Mouse (Mus musculus) forebrain, postnatal 0 days (tissue): ENCODE results near the gene BC005624. TPM values are rescaled to one million over a fixed set of nuclear protein-coding genes. Genes with fewer than 3 reads are reported as not detected.
"Not testable (repeated sequence)": the region's sequence is repeated elsewhere in the genome, so short reads cannot be mapped to it uniquely, and the experiment has no call there.

Experiments
- ATAC-seq: fragments of 200-750 bp; cut with Nextera tagmentation; 2 replicates; pipeline ENCODE4 v1.8.0; 2017; ENCODE audit warnings: mild to moderate bottlenecking, moderate library complexity
- DNase-seq: peaks from one replicate; pipeline ENCODE4 v3.0.0-alpha.2; 2015
- H3K27ac ChIP-seq: fragments of 300-500 bp; sonication (generic); 2 replicates; pipeline ENCODE4 v1.5.1; 2014; ENCODE audit warnings: low read depth, mild to moderate bottlenecking, antibody characterized with exemption, low read length, moderate library complexity, mixed read lengths
- H3K27me3 ChIP-seq: fragments of 300-500 bp; sonication (generic); 2 replicates; pipeline ENCODE4 v1.6.1; 2014; ENCODE audit warnings: mild to moderate bottlenecking, low read length, mixed read lengths; ENCODE audit not compliant: insufficient read depth
- H3K36me3 ChIP-seq: fragments of 300-500 bp; sonication (generic); 2 replicates; pipeline ENCODE4 v1.6.1; 2014; ENCODE audit warnings: mild to moderate bottlenecking, moderate library complexity; ENCODE audit not compliant: insufficient read depth
- H3K4me1 ChIP-seq: fragments of 300-500 bp; sonication (generic); 2 replicates; pipeline ENCODE4 v1.6.1; 2014; ENCODE audit warnings: antibody characterized with exemption; ENCODE audit not compliant: insufficient read depth
- H3K4me2 ChIP-seq: fragments of 300-500 bp; sonication (generic); 2 replicates; pipeline ENCODE4 v1.6.1; 2014; ENCODE audit warnings: low read depth, mild to moderate bottlenecking, moderate library complexity
- H3K4me3 ChIP-seq: fragments of 300-500 bp; sonication (generic); 2 replicates; pipeline ENCODE4 v1.5.1; 2014; ENCODE audit warnings: low read depth, low read length, mixed read lengths
- H3K9ac ChIP-seq: fragments of 300-500 bp; sonication (generic); 2 replicates; pipeline ENCODE4 v1.6.1; 2014; ENCODE audit warnings: mild to moderate bottlenecking
- H3K9me3 ChIP-seq: fragments of 300-500 bp; sonication (generic); 2 replicates; pipeline ENCODE4 v1.6.1; 2016; ENCODE audit warnings: low read length
- CTCF ChIP-seq: sonication (generic); IDR thresholded peaks from 2 replicates; pipeline ENCODE4 v1.5.1; 2016; ENCODE audit warnings: antibody characterized with exemption, control low read depth, low read depth
- WGBS: fragments of 180-500 bp; shearing (Covaris S2); extraction: QIAGEN DNeasy Blood & Tissue Kit; methylation state at CpG from one replicate; pipeline ENCODE4 v1.1.7; 2014; 5-methylcytosine and 5-hydroxymethylcytosine counted together
- polyA plus RNA-seq: library from polyadenylated mRNA; unstranded; fragments of >200 nt; fragmentation: Nextera tagmentation; extraction: Ambion mirVana; gene quantifications from 2 replicates; pipeline ENCODE4 v1.2.1, GENCODE M21; 2015
- total RNA-seq: library from RNA; depleted of rRNA; stranded (reverse); fragments of >200 nt; gene quantifications from 2 replicates; pipeline ENCODE4 v1.2.3, GENCODE M21; 2014

Gene BC005624
- total and polyA plus RNA-seq, 2 experiments from 2014 or later: 43.3 to 84.6 TPM

DNA sequence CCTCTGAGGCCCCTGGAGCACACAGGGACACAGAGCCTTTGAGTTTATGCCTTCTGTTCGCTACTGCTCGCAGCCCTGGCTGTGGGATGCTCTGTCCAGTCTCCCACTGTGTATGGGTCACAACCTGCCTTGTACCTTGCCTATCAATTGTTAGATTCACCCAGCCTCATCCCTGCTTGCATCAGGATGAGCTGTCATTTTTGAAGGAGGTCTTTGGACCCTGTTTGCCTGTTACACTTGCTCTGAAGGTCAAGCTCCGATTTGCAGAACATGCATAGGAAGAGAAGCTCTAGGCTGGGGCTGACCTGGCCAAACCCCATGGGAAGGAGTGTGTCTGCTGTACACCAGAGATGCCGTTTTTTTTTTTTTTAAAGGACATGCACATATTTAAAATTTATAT lies 24.5 kb downstream of the BC005624 start:
- TF ChIP-seq CTCF: no peak
- ATAC-seq (no peak), DNase-seq (no peak)
- H3K4me2 ChIP-seq: no peak overlapping the region
- no peak overlapping the region for H3K4me3 ChIP-seq
- H3K27me3 ChIP-seq: no peaks in the 10 kb centered on the region
- H3K27ac ChIP-seq: no peak overlapping the region
- no peaks in the 10 kb centered on the region for H3K9me3 ChIP-seq
- H3K36me3 ChIP-seq: peaks cover 70% of the 10 kb centered on the region
- H3K9ac ChIP-seq: no peak overlapping the region
- H3K4me1 ChIP-seq: peaks cover 14% of the 10 kb centered on the region
- 97% methylated on average over 4 of the region's 4 CpGs for WGBS

DNA sequence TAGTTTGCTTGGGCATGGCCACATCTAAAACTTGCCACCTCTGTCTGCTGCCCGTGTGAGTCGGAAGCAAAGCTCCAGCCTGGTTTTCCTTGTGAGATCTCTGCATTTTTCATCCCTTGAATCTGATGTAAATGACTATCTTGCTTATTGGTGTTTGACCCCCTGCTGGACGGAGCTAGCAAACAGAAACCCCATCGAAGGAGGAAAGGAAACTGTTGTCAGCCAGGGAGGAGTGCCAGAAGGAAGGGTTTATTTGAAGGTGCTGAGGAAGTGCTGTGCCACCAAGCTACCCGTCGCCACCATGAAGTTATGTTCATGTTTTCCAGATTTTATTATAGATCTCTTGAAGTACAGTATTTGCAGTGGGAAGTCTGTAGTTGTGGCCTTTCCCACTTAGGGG lies 27.2 kb downstream of the BC005624 start:
- DNase-seq (no peak), ATAC-seq (no peak)
- Histone ChIP-seq H3K36me3 (peaks cover 46% of the 10 kb centered on the region), H3K9me3 (no peaks in the 10 kb centered on the region), H3K4me2 (peak overlapping the region; percentile 74; the same call in 1 of the 2 replicates), H3K4me3 (no peak overlapping the region), H3K9ac (no peak overlapping the region), H3K27ac (no peak overlapping the region), H3K27me3 (no peaks in the 10 kb centered on the region), H3K4me1 (peaks cover 14% of the 10 kb centered on the region)
- TF ChIP-seq CTCF: no peak
- WGBS: 80% methylated on average over 6 of the region's 6 CpGs

DNA sequence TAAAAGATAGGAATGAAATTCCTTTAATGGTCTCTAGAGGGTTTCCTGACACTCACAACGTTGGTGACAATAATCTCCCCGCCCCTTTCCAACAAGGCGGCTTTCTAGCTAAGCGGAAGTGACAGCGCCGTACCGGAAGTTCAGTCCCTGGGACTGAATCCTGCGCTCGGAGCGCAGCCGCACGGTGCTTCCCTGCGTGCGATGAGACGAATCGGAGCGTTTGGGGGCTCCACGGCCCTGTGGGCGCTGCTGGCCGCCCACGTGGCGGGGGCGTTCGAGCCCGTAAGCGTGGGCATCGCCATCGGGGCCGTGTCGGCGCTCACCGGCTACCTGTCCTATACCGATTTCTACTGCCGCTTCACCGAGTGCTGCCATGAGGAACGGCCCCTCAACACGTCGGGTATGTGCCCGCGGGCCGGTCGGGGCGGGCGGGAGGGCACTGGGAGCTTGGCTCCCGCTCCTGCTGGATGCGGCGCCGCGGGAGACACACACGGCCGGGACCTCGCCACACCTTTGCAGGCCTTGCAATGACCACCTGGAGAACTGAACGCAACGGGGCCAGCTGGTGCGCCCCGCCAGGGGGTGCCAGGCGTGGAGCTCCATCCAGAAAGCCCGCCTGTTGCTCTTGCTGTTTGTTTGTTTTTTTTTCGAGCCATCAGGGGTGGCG lies 29.0 kb downstream of the BC005624 start, which contains the start of gene Tor1b:
Tor1b (plus strand) TSS at position 136 of the 667 bp plus-strand sequence.
- peak within 1 kb of the TSS; percentile 83 for H3K9ac ChIP-seq
- no peaks in the 10 kb centered on the region for H3K9me3 ChIP-seq
- peak; percentile 59 for TF ChIP-seq CTCF
- peaks cover 14% of the 10 kb centered on the region for H3K4me1 ChIP-seq
- WGBS: under 1% methylated on average over 57 of the region's 60 CpGs
- H3K4me2 ChIP-seq: peak within 1 kb of the TSS; percentile 74
- peak within 1 kb of the TSS; percentile 84 for H3K27ac ChIP-seq
- H3K4me3 ChIP-seq: peak within 1 kb of the TSS; percentile 86
- DNase-seq (peak; percentile 95), ATAC-seq (peak; percentile 99)
- H3K36me3 ChIP-seq: peaks cover 27% of the 10 kb centered on the region
- H3K27me3 ChIP-seq: no peaks in the 10 kb centered on the region

DNA sequence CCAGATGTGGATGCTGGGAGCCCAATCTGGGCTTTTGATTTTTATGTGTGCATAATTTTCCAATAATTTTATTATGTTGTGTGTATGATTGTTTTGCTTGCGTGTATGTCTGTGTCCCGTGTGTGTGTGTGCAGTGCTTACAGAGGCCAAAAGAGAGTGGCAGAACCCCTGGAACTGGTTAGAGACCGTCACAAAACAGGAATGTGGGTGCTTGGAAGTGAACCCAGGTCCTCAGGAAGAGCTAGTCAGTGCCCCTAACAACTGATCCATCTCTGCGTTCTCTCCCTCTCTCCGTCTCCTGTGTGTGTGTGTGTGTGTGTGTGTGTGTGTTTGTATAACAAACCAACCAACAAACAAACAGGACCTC lies 29.6 kb downstream of the BC005624 start:
- Histone ChIP-seq H3K27me3 (no peaks in the 10 kb centered on the region), H3K4me3 (peak overlapping the region; percentile 86), H3K9me3 (no peaks in the 10 kb centered on the region), H3K4me1 (peaks cover 14% of the 10 kb centered on the region), H3K36me3 (peaks cover 22% of the 10 kb centered on the region), H3K4me2 (peak overlapping the region; percentile 74), H3K9ac (peak overlapping the region; percentile 83; the same call in 1 of the 2 replicates), H3K27ac (peak overlapping the region; percentile 84)
- DNase-seq (no peak), ATAC-seq (no peak)
- no peak for TF ChIP-seq CTCF
- 29% methylated on average over 5 of the region's 5 CpGs for WGBS

DNA sequence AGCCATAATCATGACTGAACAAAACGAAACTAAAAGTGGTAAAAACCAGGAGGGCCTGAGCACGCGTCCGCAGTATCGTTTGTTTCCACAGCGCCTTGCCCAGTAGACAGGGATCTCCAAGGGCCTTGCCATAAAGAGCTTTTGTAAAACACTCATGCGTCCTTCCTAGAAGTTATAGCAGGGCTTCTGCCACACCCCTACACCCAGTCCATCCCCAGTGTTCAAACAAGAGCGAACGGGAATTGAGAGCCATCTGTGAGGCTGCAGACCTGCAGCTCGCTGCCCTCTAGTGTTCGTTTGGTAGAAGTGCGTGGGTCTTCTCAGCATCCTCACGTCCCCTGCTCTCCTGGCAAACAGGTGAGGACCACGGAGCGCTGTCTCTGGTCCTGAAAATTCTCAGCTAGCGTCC lies 39.4 kb downstream of the BC005624 start:
- peak; percentile 82 for DNase-seq
- H3K4me1 ChIP-seq: no peaks in the 10 kb centered on the region
- WGBS: 27% methylated on average over 16 of the region's 16 CpGs
- no peaks in the 10 kb centered on the region for H3K9me3 ChIP-seq
- H3K4me2 ChIP-seq: peak overlapping the region; percentile 46
- ATAC-seq: peak; percentile 76
- no peaks in the 10 kb centered on the region for H3K27me3 ChIP-seq
- peak; percentile 93 for TF ChIP-seq CTCF
- peak overlapping the region; percentile 29 for H3K4me3 ChIP-seq
- H3K36me3 ChIP-seq: no peaks in the 10 kb centered on the region
- 0 out of 2 replicates have a peak overlapping the region, but pooled peaks have one; percentile 18 for H3K9ac ChIP-seq
- H3K27ac ChIP-seq: no peak overlapping the region

DNA sequence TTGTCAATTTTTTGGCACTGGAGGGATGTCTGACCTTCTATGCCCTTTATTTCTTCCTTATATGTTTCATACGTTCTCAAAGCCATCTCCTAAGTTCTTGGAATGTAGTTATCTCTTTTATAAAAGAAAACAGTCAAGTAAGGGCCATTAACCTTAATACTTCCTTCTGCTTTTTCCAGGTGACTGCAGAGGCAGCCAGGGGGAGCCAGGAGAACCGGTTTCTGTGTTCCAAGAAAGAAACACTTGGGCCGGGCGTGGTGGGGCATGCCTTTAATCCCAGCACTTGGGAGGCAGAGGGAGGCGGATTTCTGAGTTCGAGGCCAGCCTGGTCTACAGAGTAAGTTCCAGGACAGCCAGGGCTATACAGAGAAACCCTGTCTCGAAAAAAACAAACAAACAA lies 39.9 kb downstream of the BC005624 start:
- DNase-seq, H3K27me3 ChIP-seq, H3K4me2 ChIP-seq, H3K27ac ChIP-seq, ATAC-seq, H3K9ac ChIP-seq, H3K4me1 ChIP-seq, H3K9me3 ChIP-seq, H3K36me3 ChIP-seq, H3K4me3 ChIP-seq: not testable (repeated sequence)
- 55% methylated on average over 7 of the region's 7 CpGs for WGBS

DNA sequence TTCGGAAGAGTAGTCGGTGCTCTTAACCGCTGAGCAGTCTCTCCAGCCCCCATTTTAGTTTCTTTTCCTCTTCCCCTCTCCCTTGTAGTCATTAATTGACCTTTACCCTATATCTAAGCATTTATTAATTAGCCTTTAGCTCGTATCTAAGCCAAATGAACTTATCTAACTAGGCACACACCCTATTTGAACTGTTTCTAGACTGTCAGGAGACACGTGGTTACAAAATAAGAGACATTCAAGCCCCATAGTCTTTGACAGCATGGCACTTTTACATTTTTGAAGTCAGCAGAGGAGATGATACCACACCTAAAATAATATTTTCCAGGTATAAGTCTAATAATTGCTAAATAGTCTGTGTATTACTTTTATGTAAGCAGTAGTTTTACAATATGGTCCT lies 40.4 kb downstream of the BC005624 start:
- Histone ChIP-seq H3K27ac (no peak overlapping the region), H3K27me3 (no peaks in the 10 kb centered on the region), H3K9ac (no peak overlapping the region), H3K9me3 (no peaks in the 10 kb centered on the region), H3K4me2 (no peak overlapping the region), H3K4me1 (no peaks in the 10 kb centered on the region), H3K36me3 (no peaks in the 10 kb centered on the region), H3K4me3 (no peak overlapping the region)
- WGBS: 89% methylated on average over 5 of the region's 5 CpGs
- no peak for TF ChIP-seq CTCF
- ATAC-seq (no peak), DNase-seq (no peak)
